ENCODE assay signal across 24 mouse cellular contexts in genomic region chr2:158679091-158679490, GRCm38 (mm10).
"Had no signal": no experiment of that assay in that cellular context is flagged by ENCODE, and none has a peak within 500 bp of the region (broad histone marks: within the 10 kb centered on the region; RNA-seq: fewer than 3 reads in every experiment).

No protein-coding gene starts in this region.

- H3K4me2 ChIP-seq: heart, embryonic 12.5 days; hindbrain, embryonic 12.5 days; hindbrain, embryonic 15.5 days; limb, embryonic 12.5 days; liver, embryonic 11.5 days; liver, embryonic 13.5 days; liver, embryonic 15.5 days had no signal

- DNase-seq: gastrocnemius, adult 2 months; gastrocnemius, postnatal 10 days; gastrocnemius, postnatal 25 days; heart, adult 18-20 months; heart, postnatal 10 days; heart, postnatal 4 days; kidney, adult 11 months; kidney, adult 8-10 months; kidney, postnatal 10 days; kidney, postnatal 25 days; kidney, postnatal 4 days; liver; liver, embryonic 13.5 days had no signal

- H3K9ac ChIP-seq: heart, embryonic 12.5 days; hindbrain, embryonic 12.5 days; hindbrain, embryonic 15.5 days; limb, embryonic 12.5 days; liver, embryonic 13.5 days; liver, embryonic 15.5 days had no signal

- H3K4me1 ChIP-seq: liver, embryonic 13.5 days; liver, embryonic 15.5 days had no signal

- H3K27me3 ChIP-seq: heart, embryonic 12.5 days; hindbrain, embryonic 12.5 days; hindbrain, embryonic 15.5 days; limb, embryonic 12.5 days; liver, embryonic 13.5 days had no signal

- H3K4me3 ChIP-seq: gastrocnemius, adult 2 months; heart, embryonic 10.5 days; heart, embryonic 12.5 days; hindbrain, embryonic 10.5 days; hindbrain, embryonic 12.5 days; hindbrain, embryonic 15.5 days; left cerebral cortex, adult 2 months; limb, embryonic 10.5 days; limb, embryonic 12.5 days; liver, embryonic 13.5 days; liver, embryonic 15.5 days had no signal

- H3K27ac ChIP-seq: gastrocnemius, adult 2 months; heart, embryonic 10.5 days; hindbrain, embryonic 10.5 days; hindbrain, embryonic 12.5 days; hindbrain, embryonic 15.5 days; hindbrain, postnatal 0 days; left cerebral cortex, adult 2 months; limb, embryonic 10.5 days; limb, embryonic 12.5 days; liver, embryonic 13.5 days; liver, embryonic 15.5 days had no signal

- H3K9me3 ChIP-seq: heart, embryonic 10.5 days; heart, embryonic 12.5 days; hindbrain, embryonic 10.5 days; hindbrain, embryonic 12.5 days; hindbrain, embryonic 15.5 days; limb, embryonic 10.5 days; limb, embryonic 12.5 days; liver, embryonic 13.5 days; liver, embryonic 15.5 days had no signal

- H3K36me3 ChIP-seq: heart, embryonic 10.5 days; heart, embryonic 12.5 days; hindbrain, embryonic 10.5 days; hindbrain, embryonic 12.5 days; hindbrain, embryonic 15.5 days; limb, embryonic 10.5 days; limb, embryonic 12.5 days; liver, embryonic 13.5 days; liver, embryonic 15.5 days had no signal
